Mouse (Mus musculus) right cerebral cortex, adult 18-20 months (tissue): ENCODE measurements at regions not wholly inside any gene's neighbourhood (a gene's known extent, or its start where the extent isn't known, plus 50 kb on each side); places are given as distances from the start of the nearest gene placed in this dataset.

ENCODE experiments used
- DNase-seq: peaks from one replicate; pipeline ENCODE4 v3.0.0; 2022; ENCODE audit warnings: mixed read lengths

GRCm38 (mm10) chr6:140938025-140938424 is 208.9 kb downstream of the Gm11077 start:
- no peak for DNase-seq

GRCm38 (mm10) chr6:140946720-140947119 is 217.6 kb downstream of the Gm11077 start:
- DNase-seq, result peak; percentile 58

- no peak for DNase-seq
Measured at GRCm38 (mm10) chr6:140950483-140950882, 221.4 kb downstream of the Gm11077 start.

- no peak for DNase-seq
Measured at GRCm38 (mm10) chr6:140953256-140953655, 224.2 kb downstream of the Gm11077 start.

- DNase-seq, result peak; percentile 63
Measured at GRCm38 (mm10) chr6:140953721-140954120, 224.6 kb downstream of the Gm11077 start.

GRCm38 (mm10) chr6:140955751-140956521 is 226.9 kb downstream of the Gm11077 start:
- DNase-seq, result no peak

- no peak for DNase-seq
Measured at GRCm38 (mm10) chr6:140956522-140956863, 227.4 kb downstream of the Gm11077 start.

GRCm38 (mm10) chr6:140961987-140962386 is 232.9 kb downstream of the Gm11077 start:
- DNase-seq, result no peak

GRCm38 (mm10) chr6:140962563-140962962 is 233.5 kb downstream of the Gm11077 start:
- DNase-seq, result no peak

- DNase-seq, result no peak
Measured at GRCm38 (mm10) chr6:140973732-140974131, 244.6 kb downstream of the Gm11077 start.

- DNase-seq, result no peak
Measured at GRCm38 (mm10) chr6:140976989-140977388, 247.9 kb downstream of the Gm11077 start.

GRCm38 (mm10) chr6:140983610-140984009 is 254.5 kb downstream of the Gm11077 start:
- DNase-seq, result no peak

- DNase-seq, result no peak
Measured at GRCm38 (mm10) chr6:140984249-140984648, 255.2 kb downstream of the Gm11077 start.

GRCm38 (mm10) chr6:140993643-140994580 is 255.2 kb upstream of the Pde3a start:
- DNase-seq, result no peak

GRCm38 (mm10) chr6:140995340-140996135 is 253.5 kb upstream of the Pde3a start:
- DNase-seq, result no peak

GRCm38 (mm10) chr6:140998069-140998468 is 251.0 kb upstream of the Pde3a start:
- DNase-seq, result no peak

- DNase-seq, result no peak
Measured at GRCm38 (mm10) chr6:141000552-141000951, 248.5 kb upstream of the Pde3a start.

- DNase-seq, result no peak
Measured at GRCm38 (mm10) chr6:141001306-141001705, 247.8 kb upstream of the Pde3a start.

- no peak for DNase-seq
Measured at GRCm38 (mm10) chr6:141015055-141015681, 233.9 kb upstream of the Pde3a start.

- no peak for DNase-seq
Measured at GRCm38 (mm10) chr6:141023501-141023900, 225.6 kb upstream of the Pde3a start.

- no peak for DNase-seq
Measured at GRCm38 (mm10) chr6:141027353-141027752, 221.7 kb upstream of the Pde3a start.

GRCm38 (mm10) chr6:141027787-141028186 is 221.3 kb upstream of the Pde3a start:
- DNase-seq, result no peak

GRCm38 (mm10) chr6:141034824-141035223 is 214.2 kb upstream of the Pde3a start:
- DNase-seq, result no peak
